Mouse (Mus musculus): ENCODE data around the gene Fezf2.

Gene Fezf2

DNA sequence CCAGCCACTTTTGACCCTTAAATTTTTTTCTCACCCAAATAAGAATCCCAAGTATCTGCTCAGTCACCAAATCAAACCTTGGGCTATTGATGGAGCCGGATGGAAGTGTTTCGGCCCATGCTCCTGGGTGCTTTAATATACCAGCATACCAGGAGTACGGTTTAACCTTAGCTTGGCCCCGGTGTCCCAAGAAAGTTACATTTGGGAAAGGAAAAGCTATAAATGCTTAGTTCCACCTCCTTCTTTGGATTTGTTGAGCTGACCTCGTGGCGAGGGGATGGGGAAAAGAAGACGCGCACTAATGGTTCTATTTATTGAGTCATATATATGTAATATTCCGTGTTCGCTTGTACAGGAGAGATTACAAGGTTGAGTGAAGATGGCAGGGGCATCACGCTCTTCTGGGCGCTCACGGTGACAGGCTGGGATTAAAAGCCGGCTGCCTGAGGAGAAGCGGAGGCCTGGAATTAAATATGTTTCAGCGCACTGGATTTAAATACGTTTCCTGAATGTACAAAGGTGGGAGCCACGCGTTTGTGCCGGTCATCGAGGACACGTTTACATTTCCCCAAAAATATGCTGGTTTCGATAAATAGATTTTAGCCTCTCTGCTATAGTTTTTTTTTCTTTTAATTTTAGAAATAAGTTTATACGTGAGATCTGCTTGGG is 6.1 kb downstream of the Fezf2 start:
- no peak for DNase-seq

DNA sequence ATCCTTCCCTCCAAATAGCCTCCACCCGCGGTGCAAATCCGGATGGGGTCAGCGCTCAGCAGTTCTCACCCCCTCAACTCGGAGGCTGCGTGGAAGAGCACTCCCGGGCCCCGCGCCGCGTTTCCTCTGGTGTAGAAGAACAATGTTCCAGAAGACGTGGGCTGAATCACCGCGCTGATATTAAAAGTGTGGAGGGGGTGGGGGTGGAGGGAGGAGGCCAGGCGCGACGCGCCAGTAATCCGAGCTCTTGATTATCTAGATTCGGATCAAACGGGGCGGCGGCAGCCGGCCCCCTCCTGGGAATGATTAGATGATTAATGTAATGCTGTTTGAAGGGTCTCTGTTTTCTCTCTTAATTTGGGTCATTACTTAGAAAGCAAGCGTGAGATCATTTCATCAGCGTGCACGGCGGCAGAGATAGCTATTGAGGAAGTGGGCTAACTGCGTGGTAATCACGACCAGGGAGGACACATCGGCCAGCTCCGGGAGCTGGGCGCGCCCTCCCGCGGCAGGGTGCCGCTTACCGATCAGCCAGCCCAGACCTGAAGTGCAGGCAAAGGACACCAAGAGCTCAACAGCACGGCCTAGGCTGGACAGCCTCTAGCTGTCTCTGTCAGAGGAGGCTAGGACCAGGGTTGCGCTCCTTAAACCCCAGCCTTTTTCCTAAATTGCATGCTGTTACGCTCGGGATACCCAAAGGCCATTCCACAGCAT is 6.8 kb downstream of the Fezf2 start:
- DNase-seq, result no peak

- DNase-seq, result no peak
These were observed 7.5 kb downstream of the Fezf2 start for GRCm38 (mm10) chr14:12340238-12341074.

DNA sequence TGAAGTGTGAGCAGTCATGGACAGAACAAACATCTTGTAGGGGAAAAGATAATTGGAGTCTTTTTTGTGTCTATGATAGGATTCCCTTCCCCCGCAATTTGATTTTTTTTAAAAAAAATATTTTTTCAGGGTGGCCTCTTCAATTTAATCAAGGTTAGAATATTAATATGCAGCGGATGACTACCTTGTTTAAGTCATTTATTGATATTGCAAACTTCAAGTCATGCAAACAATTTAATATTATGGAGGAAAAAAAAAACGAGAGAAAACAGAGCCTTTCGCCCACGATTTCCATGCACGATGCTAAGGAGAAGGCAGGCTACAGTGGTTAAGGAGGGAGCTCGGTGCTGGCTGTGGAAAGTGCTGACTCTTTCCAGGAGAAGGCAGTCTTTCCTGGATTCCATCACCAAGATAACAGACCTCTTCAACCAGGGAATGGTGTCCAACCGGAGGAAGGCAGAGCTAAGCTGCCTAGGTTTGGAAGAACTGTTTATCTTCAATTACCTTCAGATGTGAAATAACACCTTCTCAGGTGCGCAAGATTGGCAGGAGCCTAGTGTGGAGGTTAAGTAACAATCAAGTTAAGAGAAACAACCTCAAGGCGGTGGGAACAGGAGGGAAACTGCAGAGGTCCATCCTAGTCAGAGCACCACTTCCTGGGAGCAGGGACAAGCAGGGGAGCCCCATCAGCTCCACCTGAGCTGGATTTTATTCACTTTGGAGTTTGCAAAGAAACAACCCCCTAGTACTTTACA is 9.0 kb downstream of the Fezf2 start:
- no peak for DNase-seq

DNA sequence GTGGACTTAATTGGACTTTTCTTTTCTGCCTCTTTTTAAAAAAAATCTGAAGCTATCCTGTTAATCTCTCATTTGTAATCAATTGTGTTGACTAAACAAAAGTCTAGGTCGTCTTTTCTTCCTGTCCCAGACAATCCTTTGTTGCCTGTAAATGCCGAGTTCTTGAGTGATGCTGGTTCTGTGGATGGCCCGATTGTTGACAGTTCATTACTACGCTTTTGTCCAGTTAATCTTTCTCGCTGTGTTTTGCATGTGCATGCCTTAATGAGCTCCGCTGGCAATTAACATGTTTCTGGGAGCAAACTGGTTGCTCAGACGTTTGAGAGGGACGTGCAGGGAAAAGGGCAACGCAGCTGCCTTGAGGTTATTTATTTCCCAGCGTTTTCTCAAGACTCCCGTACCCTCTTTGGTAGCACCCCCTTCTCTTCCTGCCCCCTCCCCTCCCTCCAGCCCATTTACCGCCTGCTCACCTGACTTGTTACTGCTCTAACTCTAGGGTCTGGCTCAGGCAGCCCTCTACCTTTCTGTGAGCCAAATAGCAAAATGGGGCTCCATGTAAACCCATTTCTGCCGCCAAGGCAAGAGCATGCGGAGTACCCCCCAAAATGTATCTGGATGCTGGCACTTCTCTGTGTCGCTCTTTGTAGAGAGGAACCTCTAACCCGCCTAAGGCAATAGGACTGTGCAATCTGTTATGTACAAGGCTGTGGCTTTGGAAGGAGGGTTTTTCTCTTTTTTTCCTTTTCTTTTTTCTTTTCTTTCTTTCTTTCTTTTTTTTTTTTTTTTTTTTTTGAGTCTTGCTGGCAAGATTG is 9.8 kb downstream of the Fezf2 start:
- no peak for DNase-seq

GRCm38 (mm10) chr14:12337421-12337997 is 10.5 kb downstream of the Fezf2 start:
- no peak for DNase-seq

- no peak for DNase-seq
These were observed 13.1 kb downstream of the Fezf2 start for GRCm38 (mm10) chr14:12334925-12335324.

GRCm38 (mm10) chr14:12333622-12334021 is 14.4 kb downstream of the Fezf2 start:
- DNase-seq, result no peak

DNA sequence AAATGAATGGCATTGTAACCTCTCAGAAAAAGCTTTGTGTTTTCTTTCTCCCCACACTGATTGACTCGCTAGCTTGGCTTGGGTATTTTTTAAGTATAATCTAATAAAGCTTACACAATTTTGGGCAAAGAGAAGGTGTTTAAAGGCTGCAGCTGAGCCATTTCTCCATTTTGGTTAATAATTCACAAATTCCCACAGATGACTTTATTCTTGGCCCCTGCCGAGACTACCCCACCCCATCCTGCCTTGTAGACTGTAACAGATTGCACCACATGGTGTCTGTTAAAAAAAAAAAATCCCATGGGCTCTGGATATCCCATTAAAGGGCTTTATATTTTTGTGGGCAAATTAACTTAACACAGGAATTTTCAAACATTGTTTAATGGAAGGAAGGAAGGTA is 44.9 kb downstream of the Fezf2 start:
- DNase-seq, result peak; percentile 42

GRCm38 (mm10) chr14:12300677-12301076 is 47.3 kb downstream of the Fezf2 start:
- DNase-seq, result peak; percentile 7

DNA sequence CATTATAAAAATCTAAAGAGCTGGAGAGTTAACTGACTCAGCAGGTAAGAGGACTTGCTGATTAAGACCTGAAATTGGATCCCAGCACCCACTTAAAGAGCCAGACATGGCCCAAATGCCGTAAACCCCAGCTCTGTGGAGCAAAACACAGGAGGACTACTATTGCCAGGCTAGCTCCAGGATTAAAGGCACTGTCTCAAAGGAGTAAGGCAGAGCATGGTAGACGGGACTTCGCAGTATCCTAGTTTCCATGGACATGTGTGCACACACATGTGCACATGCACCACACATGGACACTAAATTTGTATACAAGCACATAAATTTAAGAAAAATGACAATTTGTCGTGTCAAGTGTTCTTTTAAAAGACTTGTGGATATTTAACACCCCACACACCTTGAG is 47.7 kb downstream of the Fezf2 start:
- no peak for DNase-seq

DNA sequence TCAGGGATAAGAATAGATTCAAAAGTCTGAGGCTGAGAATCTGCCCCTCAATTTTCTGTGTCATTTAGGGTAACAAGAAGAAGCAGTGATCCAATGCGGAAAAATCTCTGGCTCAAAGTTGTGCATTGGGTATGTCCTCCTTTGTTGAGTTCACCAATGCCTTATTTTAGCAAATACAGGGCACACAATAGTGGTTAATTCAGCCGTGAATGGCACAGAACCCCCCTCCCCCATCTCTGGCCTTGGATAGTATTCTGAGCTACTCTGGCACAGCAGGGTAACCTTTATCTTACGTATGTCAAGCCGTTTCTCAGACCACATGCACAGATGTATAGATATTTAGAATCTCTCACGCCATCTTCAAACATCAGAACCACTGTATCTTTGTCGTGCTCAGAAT is 48.3 kb downstream of the Fezf2 start:
- DNase-seq, result no peak

DNA sequence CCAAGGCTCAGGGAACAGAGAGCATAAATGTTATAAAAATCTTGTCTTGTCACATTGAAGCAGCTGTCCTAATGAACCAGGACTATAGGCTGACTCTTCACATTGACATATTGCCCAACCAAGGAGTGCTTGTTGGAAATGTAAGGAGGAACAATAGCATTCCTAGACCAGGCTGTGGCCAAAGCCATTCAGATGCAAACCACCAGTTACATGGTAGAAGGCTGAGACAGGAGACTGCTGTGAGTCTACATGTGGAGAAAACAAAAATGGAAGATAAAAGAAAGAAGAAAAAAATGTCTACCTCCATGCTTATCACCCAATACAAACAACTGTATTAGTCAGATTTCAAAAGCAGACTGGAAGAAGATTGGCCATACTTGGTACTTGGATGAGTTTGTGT is 48.8 kb downstream of the Fezf2 start:
- no peak for DNase-seq

DNA sequence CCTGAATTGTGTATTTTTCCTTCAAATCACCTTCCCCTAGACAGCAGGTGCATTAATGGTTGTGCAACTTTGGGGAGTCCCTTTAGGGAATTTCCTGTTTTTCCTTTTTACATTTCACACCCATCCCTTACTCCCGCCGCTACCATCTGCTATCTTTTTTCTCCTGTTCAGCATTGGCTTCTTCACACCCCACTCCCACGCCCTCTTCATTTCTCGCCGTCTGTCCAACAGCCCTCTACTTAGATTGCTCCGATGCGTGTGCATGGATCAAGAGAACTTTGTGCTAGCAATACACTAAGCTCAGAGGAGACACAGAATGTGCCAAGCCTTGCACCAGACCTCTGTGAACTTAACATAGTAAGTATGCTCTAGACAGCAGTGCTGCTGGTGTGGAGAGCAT is 51.6 kb downstream of the Fezf2 start:
- no peak for DNase-seq

Data from kidney, adult 9 months (tissue).